Mouse (Mus musculus) kidney, postnatal 0 days (tissue): ENCODE data around the gene Gstp3. TPM values are rescaled to one million over a fixed set of nuclear protein-coding genes. Genes with fewer than 3 reads are reported as not detected.

Source experiments
- ATAC-seq: fragments of 200-750 bp; cut with Nextera tagmentation; replicated peaks from 2 replicates; pipeline ENCODE4 v1.8.0; 2017; ENCODE audit warnings: low read depth, moderate number of reproducible peaks, moderate TSS enrichment, moderate library complexity; ENCODE audit not compliant: low FRiP score
- DNase-seq: peaks from one replicate; pipeline ENCODE4 v3.0.0-alpha.2; 2016; ENCODE audit warnings: low spot score
- H3K27ac ChIP-seq: fragments of 300-500 bp; sonication (generic); 2 replicates; pipeline ENCODE4 v1.5.1; 2014; ENCODE audit warnings: mild to moderate bottlenecking
- H3K27me3 ChIP-seq: fragments of 300-500 bp; sonication (generic); 2 replicates; pipeline ENCODE4 v1.6.1; 2014; ENCODE audit warnings: low read length, mixed read lengths; ENCODE audit not compliant: insufficient read depth
- H3K36me3 ChIP-seq: fragments of 300-500 bp; sonication (generic); 2 replicates; pipeline ENCODE4 v1.6.1; 2014; ENCODE audit warnings: low read length, mixed read lengths; ENCODE audit not compliant: insufficient read depth
- H3K4me1 ChIP-seq: fragments of 300-500 bp; sonication (generic); replicated peaks from 2 replicates; pipeline ENCODE4 v1.6.1; 2014; ENCODE audit warnings: antibody characterized with exemption, low read length, mixed read lengths; ENCODE audit not compliant: insufficient read depth
- H3K4me2 ChIP-seq: fragments of 300-500 bp; sonication (generic); 2 replicates; pipeline ENCODE4 v1.6.1; 2014; ENCODE audit warnings: mild to moderate bottlenecking, low read length, moderate library complexity, mixed read lengths
- H3K4me3 ChIP-seq: fragments of 300-500 bp; sonication (generic); replicated peaks from 2 replicates; pipeline ENCODE4 v1.5.1; 2014; ENCODE audit warnings: low read depth, low read length
- H3K9ac ChIP-seq: fragments of 300-500 bp; sonication (generic); 2 replicates; pipeline ENCODE4 v1.6.1; 2014; ENCODE audit warnings: low read depth, low read length
- H3K9me3 ChIP-seq: fragments of 300-500 bp; sonication (generic); replicated peaks from 2 replicates; pipeline ENCODE4 v1.6.1; 2016; ENCODE audit warnings: low read length, inconsistent platforms, mixed read lengths
- CTCF ChIP-seq: IDR thresholded peaks from 2 replicates; pipeline ENCODE4 v1.5.1; 2016; ENCODE audit warnings: antibody characterized with exemption, low read depth, mild to moderate bottlenecking, moderate library complexity
- WGBS: fragments of 180-500 bp; shearing (Covaris S2); extraction: QIAGEN DNeasy Blood & Tissue Kit; methylation state at CpG from one replicate; pipeline ENCODE4 v1.1.7; 2014; 5-methylcytosine and 5-hydroxymethylcytosine counted together
- polyA plus RNA-seq: library from polyadenylated mRNA; unstranded; fragments of >200 nt; fragmentation: Nextera tagmentation; extraction: Ambion mirVana; gene quantifications from 2 replicates; pipeline ENCODE4 v1.2.1, GENCODE M21; 2015

Gstp3 gene
- not detected in 2 replicates for polyA plus RNA-seq

GRCm38 (mm10) chr19:4059069-4059740 lies at the start of gene Gstp3:
Gstp3 (minus strand) TSS chr19:4059569.
- TF ChIP-seq CTCF = no peak
- 0 out of 2 replicates have a peak, but pooled peaks have one; percentile 13 for ATAC-seq

GRCm38 (mm10) chr19:4108535-4108934 lies 49.2 kb upstream of the Gstp3 start:
- 91% methylated on average over 9 of the region's 9 CpGs for WGBS
- Histone ChIP-seq H3K27me3 (no peaks in the 10 kb centered on the region), H3K9ac (no peak overlapping the region), H3K27ac (no peak overlapping the region), H3K4me3 (no peak overlapping the region), H3K4me1 (peaks cover 4% of the 10 kb centered on the region; the same call in 1 of the 2 replicates), H3K36me3 (peaks cover 6% of the 10 kb centered on the region; the same call in 1 of the 2 replicates), H3K4me2 (no peak overlapping the region), H3K9me3 (no peaks in the 10 kb centered on the region)
- DNase-seq (no peak), ATAC-seq (no peak)
- no peak for TF ChIP-seq CTCF

More at GRCm38 (mm10) chr19:4059069-4059740, at the start of gene Gstp3:
- Histone ChIP-seq H3K4me2 (no peak within 1 kb of the TSS), H3K4me1 (peaks cover 4% of the 10 kb centered on the region; the same call in 1 of the 2 replicates), H3K27ac (no peak within 1 kb of the TSS), H3K9me3 (no peaks in the 10 kb centered on the region), H3K27me3 (no peaks in the 10 kb centered on the region), H3K9ac (no peak within 1 kb of the TSS), H3K36me3 (no peaks in the 10 kb centered on the region), H3K4me3 (no peak within 1 kb of the TSS)
- DNase-seq = no peak
- WGBS = 78% methylated on average over 15 of the region's 15 CpGs

- H3K36me3 ChIP-seq = peaks cover 2% of the 10 kb centered on the region; the same call in 1 of the 2 replicates
- DNase-seq (no peak), ATAC-seq (no peak)
- no peaks in the 10 kb centered on the region for H3K27me3 ChIP-seq
- TF ChIP-seq CTCF = no peak
- H3K4me3 ChIP-seq = no peak overlapping the region
- H3K9ac ChIP-seq = no peak overlapping the region
- H3K4me2 ChIP-seq = no peak overlapping the region
- no peak overlapping the region for H3K27ac ChIP-seq
- 83% methylated on average over 14 of the region's 14 CpGs for WGBS
- no peaks in the 10 kb centered on the region for H3K4me1 ChIP-seq
- H3K9me3 ChIP-seq = no peaks in the 10 kb centered on the region
These were observed 47.3 kb upstream of the Gstp3 start for GRCm38 (mm10) chr19:4106654-4107053.

GRCm38 (mm10) chr19:4104675-4105194 lies 45.4 kb upstream of the Gstp3 start:
- 0 out of 2 replicates have a peak, but pooled peaks cover 2% of the 10 kb centered on the region for H3K36me3 ChIP-seq
- no peak overlapping the region for H3K9ac ChIP-seq
- H3K27ac ChIP-seq = no peak overlapping the region
- H3K9me3 ChIP-seq = no peaks in the 10 kb centered on the region
- 87% methylated on average over 16 of the region's 16 CpGs for WGBS
- no peak for DNase-seq
- ATAC-seq = no peak
- TF ChIP-seq CTCF = no peak
- H3K4me3 ChIP-seq = no peak overlapping the region
- no peaks in the 10 kb centered on the region for H3K27me3 ChIP-seq
- no peak overlapping the region for H3K4me2 ChIP-seq
- peaks cover 11% of the 10 kb centered on the region; the same call in 1 of the 2 replicates for H3K4me1 ChIP-seq

GRCm38 (mm10) chr19:4103792-4104191 lies 44.4 kb upstream of the Gstp3 start:
- no peak overlapping the region for H3K27ac ChIP-seq
- no peak for ATAC-seq
- H3K4me3 ChIP-seq = no peak overlapping the region
- H3K36me3 ChIP-seq = 0 out of 2 replicates have a peak, but pooled peaks cover 2% of the 10 kb centered on the region
- no peaks in the 10 kb centered on the region for H3K9me3 ChIP-seq
- DNase-seq = no peak
- WGBS = 80% methylated on average over 3 of the region's 3 CpGs
- no peak overlapping the region for H3K4me2 ChIP-seq
- peaks cover 18% of the 10 kb centered on the region; the same call in 1 of the 2 replicates for H3K4me1 ChIP-seq
- no peak for TF ChIP-seq CTCF
- no peaks in the 10 kb centered on the region for H3K27me3 ChIP-seq
- no peak overlapping the region for H3K9ac ChIP-seq

GRCm38 (mm10) chr19:4103294-4103693 lies 43.9 kb upstream of the Gstp3 start:
- Histone ChIP-seq H3K36me3 (0 out of 2 replicates have a peak, but pooled peaks cover 2% of the 10 kb centered on the region), H3K4me2 (no peak overlapping the region), H3K9ac (no peak overlapping the region), H3K4me1 (peaks cover 18% of the 10 kb centered on the region; the same call in 1 of the 2 replicates), H3K4me3 (no peak overlapping the region), H3K9me3 (no peaks in the 10 kb centered on the region), H3K27ac (no peak overlapping the region), H3K27me3 (no peaks in the 10 kb centered on the region)
- 91% methylated on average over 18 of the region's 18 CpGs for WGBS
- DNase-seq = no peak
- no peak for TF ChIP-seq CTCF
- ATAC-seq = no peak
